Mouse (Mus musculus) c-Kit-positive CD71-negative TER-119-negative erythroid progenitor cells, embryonic 14.5 days (primary cell): ENCODE data around the gene Cdipt.

Experiments
- DNase-seq: peaks from one replicate; pipeline ENCODE4 v3.0.0-alpha.2; 2013; ENCODE audit warnings: low read depth

The Cdipt gene

GRCm38 (mm10) chr7:126975950-126976866 lies 494 bp downstream of the Cdipt start, which contains the start of gene Cdiptos:
Gene Cdiptos, minus strand, starts transcription at chr7:126976098.
- DNase-seq = peak; percentile 98

- no peak for DNase-seq
These were observed 1.3 kb downstream of the Cdipt start for GRCm38 (mm10) chr7:126976878-126977459.

- no peak for DNase-seq
These were observed 3.1 kb downstream of the Cdipt start for GRCm38 (mm10) chr7:126978841-126979240.

- DNase-seq = no peak
These were observed 5.9 kb downstream of the Cdipt start for GRCm38 (mm10) chr7:126981601-126982000.

- no peak for DNase-seq
These were observed 6.3 kb downstream of the Cdipt start for GRCm38 (mm10) chr7:126982054-126982453.

- DNase-seq = no peak
These were observed 7.4 kb downstream of the Cdipt start for GRCm38 (mm10) chr7:126983113-126983512.

- DNase-seq = no peak
These were observed 9.1 kb downstream of the Cdipt start for GRCm38 (mm10) chr7:126984667-126985444.

GRCm38 (mm10) chr7:126986319-126986718 lies 10.6 kb downstream of the Cdipt start:
- no peak for DNase-seq

GRCm38 (mm10) chr7:126988816-126989215 lies 13.1 kb downstream of the Cdipt start:
- no peak for DNase-seq

- DNase-seq = no peak
These were observed 20.7 kb downstream of the Cdipt start for GRCm38 (mm10) chr7:126996449-126996848.

- DNase-seq = no peak
These were observed 23.9 kb downstream of the Cdipt start for GRCm38 (mm10) chr7:126999568-126999967.

GRCm38 (mm10) chr7:127003620-127004019 lies 27.9 kb downstream of the Cdipt start:
- no peak for DNase-seq

- DNase-seq = no peak
These were observed 28.6 kb downstream of the Cdipt start for GRCm38 (mm10) chr7:127004122-127004875.

- no peak for DNase-seq
These were observed 31.8 kb downstream of the Cdipt start for GRCm38 (mm10) chr7:127007313-127008024.

- peak; percentile 69 for DNase-seq
These were observed 32.7 kb downstream of the Cdipt start for GRCm38 (mm10) chr7:127008239-127009019.

GRCm38 (mm10) chr7:127009307-127010085 lies 33.8 kb downstream of the Cdipt start:
- DNase-seq = no peak

- no peak for DNase-seq
These were observed 35.3 kb downstream of the Cdipt start for GRCm38 (mm10) chr7:127011051-127011450.

GRCm38 (mm10) chr7:127011717-127012116 lies 36.0 kb downstream of the Cdipt start:
- DNase-seq = no peak

GRCm38 (mm10) chr7:127012374-127012773 lies 36.7 kb downstream of the Cdipt start:
- no peak for DNase-seq
